Mouse (Mus musculus) macrophage (primary cell): ENCODE data around the gene Tma7. TPM values are rescaled to one million over a fixed set of nuclear protein-coding genes. Genes with fewer than 3 reads are reported as not detected.
A peak's percentile ranks its signal among the peaks of the same experiment; 100 is the strongest.

Experiments
- H3K27ac ChIP-seq: fragments of 350-480 bp; formaldehyde crosslinking; 2 replicates; pipeline ENCODE4 v1.9.0; 2021
- H3K36me3 ChIP-seq: fragments of 350-480 bp; formaldehyde crosslinking; 2 replicates; pipeline ENCODE4 v1.9.0; 2021; ENCODE audit errors: inconsistent target
- H3K4me3 ChIP-seq: fragments of 350-480 bp; formaldehyde crosslinking; 2 replicates; pipeline ENCODE4 v1.9.0; 2021; ENCODE audit errors: inconsistent target
- H3K79me2 ChIP-seq: fragments of 350-480 bp; formaldehyde crosslinking; 2 replicates; pipeline ENCODE4 v1.9.0; 2021; ENCODE audit errors: inconsistent target
- WGBS: methylation state at CpG from one replicate; pipeline ENCODE4 v1.1.7; 2026; ENCODE audit warnings: inconsistent platforms; ENCODE audit not compliant: missing documents; 5-methylcytosine and 5-hydroxymethylcytosine counted together
- polyA plus RNA-seq: library from polyadenylated mRNA; stranded (reverse); fragments of 250-400 nt; gene quantifications from 3 replicates; pipeline ENCODE4 v1.2.4, GENCODE M21; 2018; ENCODE audit warnings: inconsistent platforms

Tma7 gene
- polyA plus RNA-seq, 1 experiment from 2014 or later: 294 TPM

GRCm38 (mm10) chr9:109096856-109097255 is 14.5 kb upstream of the Tma7 start:
- Histone ChIP-seq H3K36me3 (0 out of 2 replicates have a peak, but pooled peaks cover 6% of the 10 kb centered on the region), H3K27ac (no peak overlapping the region), H3K79me2 (no peaks in the 10 kb centered on the region), H3K4me3 (no peak overlapping the region)
- 91% methylated on average over 6 of the region's 6 CpGs for WGBS

DNA sequence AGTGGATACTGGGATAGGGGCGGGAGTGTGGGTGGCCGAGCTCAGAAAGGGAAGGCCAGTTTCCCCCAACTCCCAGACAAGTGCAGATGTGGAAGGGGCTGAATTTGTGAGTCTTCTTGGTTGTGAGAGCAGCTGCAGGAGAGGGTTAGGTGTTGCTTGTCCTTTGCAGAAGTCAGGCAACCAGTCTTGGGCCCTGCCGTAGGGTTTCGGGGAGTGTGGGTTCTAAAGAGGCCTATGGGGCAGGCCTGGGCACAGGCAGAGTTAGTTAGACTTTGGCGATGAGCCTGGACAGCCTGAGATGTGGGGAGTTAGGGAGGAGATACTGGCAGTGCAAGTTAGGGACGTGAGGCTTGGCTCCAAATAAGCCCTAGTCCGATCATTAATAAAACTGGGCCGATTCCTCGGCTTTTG is 13.9 kb upstream of the Tma7 start:
- Histone ChIP-seq H3K27ac (no peak overlapping the region), H3K79me2 (no peaks in the 10 kb centered on the region), H3K4me3 (no peak overlapping the region), H3K36me3 (peaks cover 12% of the 10 kb centered on the region; the same call in 1 of the 2 replicates)
- 98% methylated on average over 9 of the region's 9 CpGs for WGBS

- Histone ChIP-seq H3K27ac (no peak within 1 kb of the TSS), H3K36me3 (peaks cover 21% of the 10 kb centered on the region), H3K4me3 (no peak within 1 kb of the TSS), H3K79me2 (no peaks in the 10 kb centered on the region)
- 2% methylated on average over 93 of the region's 102 CpGs for WGBS
Measured at GRCm38 (mm10) chr9:109095137-109095982, 13.0 kb upstream of the Tma7 start, which contains the start of gene Plxnb1. Gene Plxnb1, plus strand, starts transcription at chr9:109095389.

- 15% methylated on average over 21 of the region's 21 CpGs for WGBS
- Histone ChIP-seq H3K4me3 (no peak overlapping the region), H3K79me2 (no peaks in the 10 kb centered on the region), H3K36me3 (peaks cover 28% of the 10 kb centered on the region), H3K27ac (no peak overlapping the region)
Measured at GRCm38 (mm10) chr9:109094553-109095136, 12.3 kb upstream of the Tma7 start.

GRCm38 (mm10) chr9:109093786-109094552 is 11.6 kb upstream of the Tma7 start:
- Histone ChIP-seq H3K4me3 (no peak overlapping the region), H3K36me3 (peaks cover 34% of the 10 kb centered on the region), H3K27ac (no peak overlapping the region), H3K79me2 (no peaks in the 10 kb centered on the region)
- 62% methylated on average over 9 of the region's 11 CpGs for WGBS

- no peak overlapping the region for H3K27ac ChIP-seq
- no peaks in the 10 kb centered on the region for H3K79me2 ChIP-seq
- WGBS: 93% methylated on average over 6 of the region's 6 CpGs
Measured at GRCm38 (mm10) chr9:109092799-109093198, 10.4 kb upstream of the Tma7 start.

DNA sequence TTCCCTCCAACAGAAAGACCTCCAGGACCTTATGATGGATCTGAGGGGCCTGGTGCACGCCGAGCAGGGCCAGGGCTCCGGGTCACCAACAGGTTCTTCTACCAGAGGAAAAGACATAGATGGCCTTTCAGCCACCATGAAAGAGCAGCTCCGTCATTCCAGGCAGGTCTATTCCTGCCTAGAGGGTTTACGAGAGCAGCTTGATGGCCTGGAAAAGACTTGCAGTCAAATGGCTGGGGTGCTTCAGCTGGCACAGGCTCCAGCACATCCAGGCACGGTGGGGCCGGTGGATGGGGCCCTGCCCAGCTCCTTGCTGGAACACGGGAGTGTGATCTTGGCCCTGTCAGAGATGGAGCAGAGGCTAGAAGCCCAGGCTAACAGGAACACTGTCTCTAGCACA is 9.4 kb upstream of the Tma7 start:
- no peak overlapping the region for H3K27ac ChIP-seq
- H3K79me2 ChIP-seq: no peaks in the 10 kb centered on the region
- WGBS: 95% methylated on average over 8 of the region's 8 CpGs
- peaks cover 34% of the 10 kb centered on the region for H3K36me3 ChIP-seq
- H3K4me3 ChIP-seq: no peak overlapping the region

More at GRCm38 (mm10) chr9:109092799-109093198, 10.4 kb upstream of the Tma7 start:
- H3K36me3 ChIP-seq: peaks cover 34% of the 10 kb centered on the region
- no peak overlapping the region for H3K4me3 ChIP-seq

GRCm38 (mm10) chr9:109090446-109090845 is 8.1 kb upstream of the Tma7 start:
- Histone ChIP-seq H3K36me3 (peaks cover 34% of the 10 kb centered on the region), H3K79me2 (no peaks in the 10 kb centered on the region; the same call in 1 of the 2 replicates), H3K27ac (no peak overlapping the region), H3K4me3 (no peak overlapping the region)
- WGBS: 95% methylated on average over 15 of the region's 15 CpGs

DNA sequence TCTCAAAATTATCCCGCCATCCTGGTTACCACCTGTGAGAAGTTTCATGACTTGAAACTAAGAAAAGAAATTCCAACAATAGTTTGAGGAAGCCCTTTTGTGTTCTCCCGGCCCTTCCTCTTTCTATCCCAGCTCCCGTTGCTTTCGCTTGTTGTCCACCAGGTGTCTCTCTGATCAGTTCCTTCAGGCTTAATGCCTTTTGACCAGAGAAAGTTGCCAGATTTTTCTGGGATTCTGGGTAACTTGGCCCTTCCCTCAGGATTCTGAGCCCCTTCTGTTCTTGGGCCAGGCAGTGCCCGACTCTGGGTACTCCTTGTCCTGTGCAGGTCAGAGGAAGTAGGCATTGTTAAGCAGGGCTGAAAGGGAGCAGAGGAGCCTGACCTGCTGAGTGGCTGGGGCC is 5.6 kb upstream of the Tma7 start:
- WGBS: 15% methylated on average over 5 of the region's 5 CpGs
- H3K79me2 ChIP-seq: peaks cover 20% of the 10 kb centered on the region
- H3K27ac ChIP-seq: no peak overlapping the region
- H3K36me3 ChIP-seq: peaks cover 34% of the 10 kb centered on the region
- H3K4me3 ChIP-seq: no peak overlapping the region

DNA sequence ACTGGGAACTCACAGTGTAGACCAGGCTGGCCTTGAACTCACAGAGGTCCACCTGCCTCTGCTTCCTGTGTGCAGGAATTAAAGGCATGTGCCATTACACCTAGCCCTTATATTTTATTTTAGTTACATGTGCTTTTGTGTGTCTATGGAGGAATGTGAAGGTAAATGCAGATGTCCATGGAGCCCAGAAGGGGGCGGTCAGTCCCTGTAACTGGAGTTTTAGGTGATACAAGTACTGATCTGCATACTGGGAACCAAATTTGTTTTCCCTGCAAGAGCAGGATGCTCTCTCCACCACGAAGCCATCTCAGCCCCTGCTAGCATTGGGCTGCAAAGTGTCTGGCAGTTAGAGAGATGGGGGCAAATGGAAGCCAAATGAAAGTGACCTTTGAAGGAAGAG is 2.5 kb upstream of the Tma7 start:
- WGBS: 28% methylated on average over 2 of the region's 2 CpGs

DNA sequence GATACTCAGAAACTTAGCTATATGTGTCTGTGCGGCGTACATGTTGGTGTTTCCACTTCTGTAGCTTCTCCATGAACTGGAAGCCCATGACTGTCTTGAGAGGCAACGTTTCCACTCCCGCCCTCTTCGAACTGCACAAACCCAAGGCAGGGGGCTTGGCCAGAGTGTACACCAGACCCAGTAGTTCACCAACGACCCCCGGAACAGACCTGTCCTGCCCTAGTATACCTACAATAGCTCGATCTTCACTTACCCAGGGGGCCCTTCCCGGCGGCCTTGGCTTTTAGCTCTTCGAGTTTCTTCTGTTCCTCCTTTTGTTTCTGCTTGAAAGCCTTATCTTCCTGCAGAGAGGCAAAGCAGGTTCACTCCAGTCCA is 651 bp downstream of the Tma7 start:
- WGBS: 5% methylated on average over 11 of the region's 11 CpGs
- Histone ChIP-seq H3K4me3 (peak overlapping the region; percentile 41), H3K27ac (peak overlapping the region; percentile 12), H3K36me3 (0 out of 2 replicates have a peak, but pooled peaks cover 4% of the 10 kb centered on the region), H3K79me2 (peaks cover 63% of the 10 kb centered on the region)

More for the DNA sequence above, 2.5 kb upstream of the Tma7 start:
- Histone ChIP-seq H3K79me2 (peaks cover 51% of the 10 kb centered on the region), H3K36me3 (peaks cover 9% of the 10 kb centered on the region), H3K4me3 (no peak overlapping the region), H3K27ac (no peak overlapping the region)

DNA sequence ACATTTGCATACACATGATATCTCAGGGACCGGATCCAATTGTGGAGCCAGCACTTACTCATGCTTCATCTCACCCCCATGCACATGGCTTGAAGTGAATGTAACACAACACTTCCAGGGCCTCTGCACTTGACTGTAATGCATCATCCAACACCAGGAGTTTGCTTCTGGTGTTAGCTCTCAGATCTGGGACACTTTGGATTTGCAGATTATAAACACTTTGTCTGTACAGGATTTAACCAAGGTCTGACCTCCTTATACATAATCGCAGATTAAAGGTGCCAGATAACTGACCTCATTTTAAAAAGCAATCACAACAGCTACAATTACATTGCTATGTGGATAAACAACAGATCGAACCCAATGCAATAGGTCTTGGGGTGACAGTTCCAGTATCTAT is 1.9 kb downstream of the Tma7 start:
- Histone ChIP-seq H3K79me2 (peaks cover 63% of the 10 kb centered on the region), H3K27ac (no peak overlapping the region), H3K4me3 (no peak overlapping the region), H3K36me3 (0 out of 2 replicates have a peak, but pooled peaks cover 4% of the 10 kb centered on the region)
- 96% methylated on average over 3 of the region's 3 CpGs for WGBS

DNA sequence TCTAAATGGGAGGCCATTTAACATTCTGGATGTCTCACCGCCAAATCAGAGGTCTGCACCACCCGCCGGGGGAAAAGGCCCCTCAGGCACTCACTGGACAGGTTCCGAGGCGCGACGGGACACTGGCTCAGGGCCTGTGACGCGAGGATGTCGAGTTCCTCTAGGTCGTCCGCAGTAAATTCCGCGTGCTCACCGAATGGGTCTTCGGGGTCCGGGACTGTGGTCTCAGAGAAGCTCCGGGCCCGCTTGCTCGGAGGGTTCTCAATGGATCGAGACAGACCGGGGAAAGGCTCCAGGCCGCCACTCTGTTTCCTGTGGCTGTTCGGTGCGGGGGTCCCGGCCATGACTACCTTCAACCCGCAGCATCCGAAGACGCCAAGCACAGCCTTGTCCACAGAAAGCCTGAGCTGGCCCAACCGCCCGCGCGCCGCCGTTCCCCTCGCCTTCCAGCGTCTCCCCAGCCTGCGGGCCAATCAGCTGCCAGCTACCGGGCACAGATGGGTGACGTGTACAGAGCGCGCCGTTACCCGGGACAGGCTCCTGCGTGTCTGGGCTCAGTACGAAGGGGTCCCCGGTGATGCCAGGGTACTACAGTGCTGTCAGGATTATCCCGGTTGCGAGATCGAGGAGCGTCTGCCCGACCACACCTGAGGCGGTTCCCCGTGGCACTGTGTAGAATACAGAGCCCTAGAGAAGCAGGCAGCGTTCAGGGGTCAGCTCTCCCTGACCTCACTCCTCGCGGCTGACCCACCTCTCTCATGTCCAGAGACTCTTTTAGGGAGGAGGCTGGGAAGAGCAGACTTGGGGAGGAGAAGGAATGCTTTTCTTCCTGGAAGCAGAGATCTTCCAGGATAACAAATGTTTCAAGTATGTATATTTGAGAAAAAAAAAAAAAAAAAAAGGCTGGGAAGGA is 8.5 kb downstream of the Tma7 start, which contains the start of gene Atrip:
Gene Atrip, minus strand, starts transcription at position 464 of the 913 bp plus-strand sequence.
- WGBS: under 1% methylated on average over 54 of the region's 57 CpGs
- Histone ChIP-seq H3K36me3 (peaks cover 25% of the 10 kb centered on the region), H3K4me3 (peak within 1 kb of the TSS; percentile 91), H3K79me2 (peaks cover 21% of the 10 kb centered on the region), H3K27ac (peak within 1 kb of the TSS; percentile 57)
